Mouse (Mus musculus): ENCODE data around the gene 4930435E12Rik. TPM values are rescaled to one million over a fixed set of nuclear protein-coding genes. Genes with fewer than 3 reads are reported as not detected.

4930435E12Rik gene
- polyA plus RNA-seq, 1 experiment from 2014 or later: not detected

DNA sequence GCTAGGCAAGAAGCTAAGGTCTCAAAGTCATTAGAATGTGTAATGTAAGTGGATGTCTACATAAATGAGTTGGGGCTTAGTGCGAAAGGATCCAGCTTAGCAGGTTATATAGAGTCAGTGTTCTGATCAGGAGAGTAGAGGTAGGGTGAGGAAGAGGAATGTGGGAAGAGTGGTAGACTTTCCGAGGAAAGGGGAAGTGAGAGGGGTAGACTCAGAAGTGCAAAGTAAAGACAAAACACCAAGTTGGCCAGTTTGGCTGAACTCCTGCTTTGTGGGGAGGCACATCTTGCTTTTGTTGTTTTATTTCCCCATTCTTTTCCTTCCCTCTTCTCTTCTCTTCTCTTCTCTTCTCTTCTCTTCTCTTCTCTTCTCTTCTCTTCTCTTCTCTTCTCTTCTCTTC, 39.5 kb downstream of the 4930435E12Rik start:
- no peak for DNase-seq (ENCODE audit: extremely low spot score, low spot score)
- peaks cover 11% of the 10 kb centered on the region; the same call in 1 of the 2 replicates for H3K4me1 ChIP-seq
- no peaks in the 10 kb centered on the region for H3K9me3 ChIP-seq
- H3K36me3 ChIP-seq (replicated peaks): no peaks in the 10 kb centered on the region
- no peak overlapping the region for H3K27ac ChIP-seq
- H3K27me3 ChIP-seq (ENCODE audit: poor library complexity, severe bottlenecking): no peaks in the 10 kb centered on the region
- 91% methylated on average over 2 of the region's 2 CpGs for WGBS
- no peak overlapping the region for H3K4me3 ChIP-seq

DNA sequence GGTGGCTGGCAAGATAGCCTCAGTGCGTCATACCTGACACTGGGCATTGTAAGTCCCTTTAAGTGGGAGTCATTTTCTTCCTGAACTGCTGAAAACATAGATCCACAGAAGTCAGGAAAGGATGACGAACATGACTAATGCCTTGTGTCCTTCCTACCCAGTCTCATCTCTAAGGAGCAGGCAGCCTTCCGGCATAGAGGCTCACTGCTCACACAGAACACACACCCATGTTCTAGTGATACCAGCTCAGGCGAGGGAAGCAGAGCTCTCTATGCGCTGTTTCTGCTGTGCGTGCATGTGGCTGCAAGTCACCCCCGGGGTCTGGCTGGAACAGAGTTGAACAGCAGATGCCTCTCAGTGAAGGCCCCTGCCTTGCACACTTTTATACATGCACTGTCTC, 43.2 kb downstream of the 4930435E12Rik start:
- WGBS: 88% methylated on average over 7 of the region's 7 CpGs
- Histone ChIP-seq H3K36me3 (replicated peaks) (no peaks in the 10 kb centered on the region), H3K9me3 (no peaks in the 10 kb centered on the region), H3K27ac (no peak overlapping the region), H3K4me3 (no peak overlapping the region), H3K27me3 (ENCODE audit: poor library complexity, severe bottlenecking) (no peaks in the 10 kb centered on the region), H3K4me1 (0 out of 2 replicates have a peak, but pooled peaks cover 4% of the 10 kb centered on the region)
- DNase-seq (ENCODE audit: extremely low spot score, low spot score): no peak

DNA sequence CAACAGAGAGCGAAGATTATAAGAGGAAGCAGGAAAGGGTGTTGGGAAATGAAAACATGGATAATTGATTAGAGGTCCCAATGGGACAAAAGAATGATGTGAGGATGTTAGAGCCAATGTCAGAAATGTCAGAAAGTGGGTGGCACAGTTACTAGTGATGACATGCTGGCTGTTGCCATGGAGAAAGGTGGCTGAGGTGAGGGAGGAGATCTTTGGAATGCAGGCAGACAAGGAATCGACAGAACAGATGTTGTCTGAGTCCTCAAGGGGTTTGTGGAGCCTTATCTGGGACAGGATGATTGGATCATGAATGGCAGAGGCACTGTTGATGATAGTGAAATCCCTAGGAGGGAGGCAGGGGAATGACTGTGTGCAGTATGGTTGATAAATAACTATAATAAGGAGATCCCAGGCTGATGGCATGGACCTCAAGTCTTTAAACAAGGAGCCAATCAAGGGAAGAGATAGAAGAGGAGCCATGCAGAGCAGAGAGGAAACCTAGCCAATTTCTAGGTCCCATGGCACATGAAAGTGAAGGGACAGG, 46.0 kb downstream of the 4930435E12Rik start:
- no peak overlapping the region for H3K27ac ChIP-seq
- WGBS: 77% methylated on average over 2 of the region's 2 CpGs
- no peaks in the 10 kb centered on the region for H3K36me3 ChIP-seq (replicated peaks)
- DNase-seq (ENCODE audit: extremely low spot score, low spot score): no peak
- no peaks in the 10 kb centered on the region for H3K9me3 ChIP-seq
- H3K4me1 ChIP-seq: 0 out of 2 replicates have a peak, but pooled peaks cover 4% of the 10 kb centered on the region
- no peaks in the 10 kb centered on the region for H3K27me3 ChIP-seq (ENCODE audit: poor library complexity, severe bottlenecking)
- H3K4me3 ChIP-seq: no peak overlapping the region

DNA sequence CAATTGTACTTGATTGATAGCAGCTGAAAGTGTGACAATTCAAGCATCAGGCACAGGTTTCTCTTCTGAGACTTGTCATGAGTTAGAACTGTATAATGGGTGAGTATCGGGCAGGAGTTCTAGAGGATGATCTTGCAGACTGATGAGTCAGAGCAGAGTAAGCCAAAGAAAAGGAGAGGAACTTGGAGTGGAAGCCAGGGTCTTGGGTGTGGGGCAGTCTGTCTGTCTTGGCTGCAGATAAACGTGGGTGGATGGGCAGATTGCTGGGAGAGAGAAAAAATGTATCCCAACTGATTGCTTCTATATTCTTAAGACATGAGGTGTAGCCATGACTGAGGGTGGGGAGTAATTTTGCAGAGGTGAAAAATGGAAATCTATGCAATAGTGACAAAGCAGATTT, 46.6 kb downstream of the 4930435E12Rik start:
- 76% methylated on average over 2 of the region's 2 CpGs for WGBS
- Histone ChIP-seq H3K4me3 (no peak overlapping the region), H3K9me3 (no peaks in the 10 kb centered on the region), H3K4me1 (0 out of 2 replicates have a peak, but pooled peaks cover 4% of the 10 kb centered on the region), H3K27ac (no peak overlapping the region), H3K27me3 (ENCODE audit: poor library complexity, severe bottlenecking) (no peaks in the 10 kb centered on the region), H3K36me3 (replicated peaks) (no peaks in the 10 kb centered on the region)
- no peak for DNase-seq (ENCODE audit: extremely low spot score, low spot score)

DNA sequence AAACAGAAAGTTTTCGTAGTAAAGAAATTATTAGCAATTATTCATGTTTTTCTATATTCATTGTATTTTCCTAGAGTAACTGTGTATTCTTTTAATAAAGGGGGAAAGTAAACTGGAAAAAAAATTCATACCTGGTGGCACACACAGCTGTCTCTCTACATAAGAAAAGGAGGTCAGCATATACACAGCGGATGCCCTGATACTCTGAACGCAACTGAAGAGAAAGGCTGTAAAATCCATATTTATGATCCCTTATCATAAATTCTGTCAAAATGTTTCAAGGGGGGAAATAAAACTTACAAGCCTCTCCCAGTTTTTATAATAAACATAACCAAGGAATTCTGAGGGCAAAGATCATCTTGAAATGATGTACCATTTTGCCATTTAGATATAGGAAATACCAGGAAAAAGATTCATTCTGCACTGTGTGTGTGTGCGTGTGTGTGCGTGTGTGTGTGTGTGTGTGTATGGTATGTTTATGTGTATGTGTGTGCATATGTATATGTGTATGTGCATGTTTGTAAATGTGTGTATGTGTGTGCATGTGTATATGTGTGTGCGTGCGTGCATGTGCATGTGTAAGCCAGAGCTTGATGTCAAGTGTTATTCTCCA, 47.5 kb downstream of the 4930435E12Rik start:
- Histone ChIP-seq H3K4me3 (no peak overlapping the region), H3K9me3 (no peaks in the 10 kb centered on the region), H3K27me3 (ENCODE audit: poor library complexity, severe bottlenecking) (no peaks in the 10 kb centered on the region), H3K27ac (no peak overlapping the region), H3K36me3 (replicated peaks) (no peaks in the 10 kb centered on the region), H3K4me1 (0 out of 2 replicates have a peak, but pooled peaks cover 4% of the 10 kb centered on the region)
- WGBS: 96% methylated on average over 7 of the region's 7 CpGs
- DNase-seq (ENCODE audit: extremely low spot score, low spot score): no peak

DNA sequence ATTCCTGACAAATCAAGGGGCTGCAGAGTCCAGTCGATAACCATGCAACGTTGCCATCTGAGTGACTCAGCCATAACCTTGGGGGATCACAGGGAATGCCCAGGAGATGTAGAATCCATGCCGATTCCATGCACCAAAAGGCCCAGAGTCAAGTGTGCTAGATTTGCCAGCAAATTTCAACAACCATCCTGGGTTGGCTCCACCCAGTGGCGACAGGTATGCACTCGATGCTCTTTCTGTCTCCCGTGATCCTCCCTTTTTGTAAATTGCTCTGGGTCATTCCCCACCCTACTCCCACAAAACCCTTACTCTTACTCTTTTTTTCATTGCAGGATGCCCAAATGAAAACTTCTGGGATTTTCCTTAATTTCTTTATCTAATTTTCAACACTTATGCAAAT, 52.2 kb downstream of the 4930435E12Rik start:
- Histone ChIP-seq H3K4me3 (no peak overlapping the region), H3K4me1 (peaks cover 6% of the 10 kb centered on the region), H3K27me3 (ENCODE audit: poor library complexity, severe bottlenecking) (no peaks in the 10 kb centered on the region), H3K27ac (no peak overlapping the region), H3K9me3 (no peaks in the 10 kb centered on the region), H3K36me3 (replicated peaks) (no peaks in the 10 kb centered on the region)
- no peak for DNase-seq (ENCODE audit: extremely low spot score, low spot score)
- 53% methylated on average over 6 of the region's 6 CpGs for WGBS

DNA sequence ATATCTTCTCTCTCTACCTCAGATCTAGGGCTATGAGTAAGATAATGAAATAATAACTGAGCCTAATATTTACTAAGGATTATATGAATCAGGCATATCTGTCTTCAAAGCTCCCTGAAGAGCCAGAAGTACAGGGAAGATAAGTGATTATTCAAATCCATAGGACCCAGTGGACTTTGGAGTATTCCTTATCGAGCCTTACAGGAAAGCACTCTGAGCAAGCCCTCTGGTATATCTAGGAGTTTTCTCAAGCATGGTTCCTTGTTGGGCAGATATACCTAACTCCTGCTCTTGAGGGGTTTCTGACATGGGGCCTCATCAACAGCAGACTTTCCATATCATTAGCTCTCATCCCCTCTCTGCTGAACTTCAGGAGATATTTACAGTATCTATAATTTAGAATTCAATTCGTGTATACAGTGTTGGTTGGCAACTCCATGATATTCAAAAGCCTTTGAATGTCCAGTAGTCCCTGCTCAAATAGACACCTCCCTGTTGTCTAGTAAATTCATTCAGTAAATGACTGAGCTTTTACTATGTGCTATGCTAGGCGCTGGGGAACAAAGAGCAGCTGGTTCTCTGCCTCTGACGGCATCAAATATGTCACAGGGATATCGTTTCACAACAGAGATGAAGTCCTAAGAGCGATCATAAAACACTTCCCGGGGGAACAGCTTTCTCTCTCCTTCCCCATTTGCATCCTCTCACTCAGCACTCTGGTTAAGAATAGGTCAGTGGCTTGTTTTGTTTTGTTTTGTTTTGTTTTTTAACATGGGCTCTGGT, 53.4 kb downstream of the 4930435E12Rik start:
- no peaks in the 10 kb centered on the region for H3K36me3 ChIP-seq (replicated peaks)
- H3K9me3 ChIP-seq: no peaks in the 10 kb centered on the region
- H3K4me3 ChIP-seq: no peak overlapping the region
- no peaks in the 10 kb centered on the region for H3K27me3 ChIP-seq (ENCODE audit: poor library complexity, severe bottlenecking)
- DNase-seq (ENCODE audit: extremely low spot score, low spot score): no peak
- WGBS: 84% methylated on average over 7 of the region's 7 CpGs
- H3K27ac ChIP-seq: no peak overlapping the region
- H3K4me1 ChIP-seq: peaks cover 6% of the 10 kb centered on the region

DNA sequence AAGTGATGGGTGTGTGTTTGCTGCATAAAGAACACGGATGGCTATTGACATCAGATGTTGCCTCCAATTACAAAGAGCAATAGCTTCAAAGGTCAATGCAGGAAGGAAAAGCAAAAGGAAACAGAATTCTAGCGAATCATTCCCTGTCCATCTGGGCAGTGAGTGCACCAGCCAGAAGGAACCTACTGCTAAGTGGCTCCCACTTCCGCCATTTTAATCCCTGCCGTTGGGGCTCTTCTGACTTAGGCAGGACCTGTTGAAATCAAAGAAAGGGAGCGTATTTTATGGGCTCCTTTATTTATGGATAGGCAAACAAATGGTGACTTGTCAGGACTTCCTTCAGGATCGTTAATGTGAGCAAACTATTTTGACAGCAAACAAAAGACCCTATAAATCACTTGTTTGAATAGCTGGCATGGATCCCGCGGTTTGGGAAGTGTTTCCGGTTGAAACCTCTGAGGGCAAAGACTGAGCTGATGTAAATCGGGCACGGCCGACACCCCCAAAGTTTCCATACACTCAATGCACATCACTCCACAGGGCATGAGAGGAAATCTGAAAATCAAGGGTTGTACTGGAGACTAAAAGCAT, 55.5 kb downstream of the 4930435E12Rik start:
- H3K9me3 ChIP-seq: no peaks in the 10 kb centered on the region
- peaks cover 13% of the 10 kb centered on the region for H3K36me3 ChIP-seq (replicated peaks)

DNA sequence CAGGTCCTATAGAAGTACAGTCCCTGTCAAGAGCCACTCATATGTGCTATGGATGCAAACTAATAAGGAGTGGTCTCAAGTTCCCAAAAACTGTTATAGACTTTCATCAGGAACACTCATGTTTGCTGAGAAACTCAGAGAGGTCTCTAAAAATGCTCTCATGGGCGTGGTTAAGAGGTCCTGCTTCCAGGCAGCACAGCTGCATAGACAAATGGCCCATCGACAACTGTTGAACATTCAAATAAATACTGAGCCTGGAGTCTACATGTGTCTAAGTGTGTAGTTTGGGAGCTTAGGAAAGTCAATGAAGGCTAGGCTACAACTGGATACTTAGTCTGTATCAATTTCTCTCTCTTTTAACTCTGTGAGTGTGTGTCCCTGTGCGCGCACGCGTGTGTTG, 57.4 kb downstream of the 4930435E12Rik start:
- no peak for DNase-seq (ENCODE audit: extremely low spot score, low spot score)
- Histone ChIP-seq H3K9me3 (no peaks in the 10 kb centered on the region), H3K4me3 (no peak overlapping the region), H3K27ac (no peak overlapping the region), H3K4me1 (peaks cover 6% of the 10 kb centered on the region), H3K36me3 (replicated peaks) (peaks cover 24% of the 10 kb centered on the region), H3K27me3 (ENCODE audit: poor library complexity, severe bottlenecking) (no peaks in the 10 kb centered on the region)
- WGBS: 94% methylated on average over 6 of the region's 6 CpGs

More for the DNA sequence above, 55.5 kb downstream of the 4930435E12Rik start:
- WGBS: 78% methylated on average over 12 of the region's 12 CpGs
- Histone ChIP-seq H3K27me3 (ENCODE audit: poor library complexity, severe bottlenecking) (no peaks in the 10 kb centered on the region), H3K4me1 (peaks cover 6% of the 10 kb centered on the region), H3K27ac (no peak overlapping the region), H3K4me3 (no peak overlapping the region)
- no peak for DNase-seq (ENCODE audit: extremely low spot score, low spot score)

DNA sequence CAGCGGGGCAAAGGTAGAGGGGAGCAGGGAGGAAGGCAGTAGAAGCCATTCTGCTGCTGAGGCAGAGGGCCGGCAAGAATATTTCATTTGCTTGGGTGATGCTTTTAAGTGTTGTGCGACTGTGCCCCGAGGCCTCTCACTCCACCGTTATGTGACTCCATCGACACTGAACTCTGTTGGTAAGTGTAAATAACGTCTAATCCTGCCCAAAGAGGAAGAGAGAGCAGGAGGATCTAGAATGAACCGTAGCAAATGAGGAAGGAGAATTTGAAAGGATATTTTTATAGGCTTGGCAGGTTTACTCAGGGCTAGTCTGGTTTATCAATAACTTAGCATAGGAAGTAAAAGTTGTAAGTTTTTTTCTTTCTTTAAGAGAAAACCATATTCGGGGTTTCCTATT, 59.0 kb downstream of the 4930435E12Rik start:
- Histone ChIP-seq H3K27me3 (ENCODE audit: poor library complexity, severe bottlenecking) (no peaks in the 10 kb centered on the region), H3K36me3 (replicated peaks) (peaks cover 24% of the 10 kb centered on the region)
- WGBS: 90% methylated on average over 9 of the region's 9 CpGs

DNA sequence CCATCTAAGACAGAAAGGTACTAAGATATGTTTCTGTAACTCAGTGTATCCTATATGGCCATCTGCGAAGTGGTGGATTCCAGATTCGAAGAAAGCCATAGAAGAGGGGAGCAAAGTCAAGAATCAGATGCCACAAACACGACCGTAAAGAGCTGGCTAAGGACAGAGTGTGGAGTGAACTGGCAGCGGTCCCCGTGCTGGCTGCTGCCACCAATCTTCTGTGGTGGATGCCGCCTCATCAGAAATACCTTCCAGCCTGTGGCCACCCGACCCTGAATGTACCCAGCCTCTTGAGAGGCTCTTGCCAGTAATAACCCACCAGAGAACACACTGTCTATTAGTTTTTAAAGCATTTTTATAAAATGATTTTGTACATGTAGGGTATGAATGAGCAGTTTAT, 60.2 kb downstream of the 4930435E12Rik start:
- Histone ChIP-seq H3K4me1 (peaks cover 6% of the 10 kb centered on the region), H3K27me3 (ENCODE audit: poor library complexity, severe bottlenecking) (no peaks in the 10 kb centered on the region), H3K4me3 (no peak overlapping the region), H3K9me3 (no peaks in the 10 kb centered on the region), H3K36me3 (replicated peaks) (peaks cover 24% of the 10 kb centered on the region), H3K27ac (no peak overlapping the region)
- DNase-seq (ENCODE audit: extremely low spot score, low spot score): no peak
- 92% methylated on average over 8 of the region's 8 CpGs for WGBS

More for the DNA sequence above, 59.0 kb downstream of the 4930435E12Rik start:
- Histone ChIP-seq H3K4me3 (no peak overlapping the region), H3K4me1 (peaks cover 6% of the 10 kb centered on the region), H3K9me3 (no peaks in the 10 kb centered on the region), H3K27ac (no peak overlapping the region)
- no peak for DNase-seq (ENCODE audit: extremely low spot score, low spot score)

DNA sequence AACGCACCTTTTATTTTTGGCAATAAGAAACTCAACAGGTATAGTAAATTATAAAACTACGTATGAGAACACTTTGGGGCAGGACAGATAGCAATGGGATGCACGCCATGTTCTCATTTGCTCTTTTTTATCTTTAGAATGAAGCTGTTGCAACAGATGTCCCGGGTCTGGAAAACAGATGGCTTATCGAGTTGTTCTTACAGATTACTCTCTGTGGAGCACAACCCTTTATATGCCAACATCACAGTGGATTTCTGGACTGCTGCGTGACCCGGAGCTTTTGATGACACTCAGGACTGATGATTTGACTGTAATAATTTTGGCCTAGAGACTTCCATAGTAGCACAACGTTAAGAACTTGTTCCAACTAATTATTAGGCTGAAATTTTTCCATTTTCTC, 60.8 kb downstream of the 4930435E12Rik start:
- no peak overlapping the region for H3K4me3 ChIP-seq
- H3K27me3 ChIP-seq (ENCODE audit: poor library complexity, severe bottlenecking): no peaks in the 10 kb centered on the region
- peaks cover 2% of the 10 kb centered on the region; the same call in 1 of the 2 replicates for H3K4me1 ChIP-seq
- WGBS: 92% methylated on average over 8 of the region's 8 CpGs
- H3K27ac ChIP-seq: no peak overlapping the region
- peaks cover 30% of the 10 kb centered on the region for H3K36me3 ChIP-seq (replicated peaks)
- no peaks in the 10 kb centered on the region for H3K9me3 ChIP-seq
- no peak for DNase-seq (ENCODE audit: extremely low spot score, low spot score)

DNA sequence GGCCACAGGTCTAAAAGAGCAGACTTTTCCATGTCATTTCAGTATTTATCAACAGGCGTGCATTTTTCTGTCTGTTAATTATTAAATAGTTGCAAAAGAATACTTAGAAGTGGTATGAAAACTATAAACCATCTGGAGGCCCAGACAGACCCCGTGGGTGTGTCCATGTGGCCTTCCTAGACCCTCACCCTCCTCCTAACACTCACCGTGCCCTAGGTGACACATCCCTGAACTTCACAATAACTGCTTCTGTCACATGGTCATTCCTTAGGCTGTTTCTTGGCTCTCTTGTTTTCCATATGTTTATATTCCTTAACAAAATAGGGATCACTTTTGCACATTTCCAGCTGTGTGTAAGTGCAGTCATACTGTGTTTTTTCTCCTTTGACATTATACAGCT, 61.9 kb downstream of the 4930435E12Rik start:
- Histone ChIP-seq H3K27me3 (ENCODE audit: poor library complexity, severe bottlenecking) (no peaks in the 10 kb centered on the region), H3K9me3 (no peaks in the 10 kb centered on the region), H3K4me1 (no peaks in the 10 kb centered on the region), H3K36me3 (replicated peaks) (peaks cover 31% of the 10 kb centered on the region), H3K27ac (no peak overlapping the region), H3K4me3 (no peak overlapping the region)
- no peak for DNase-seq (ENCODE audit: extremely low spot score, low spot score)
- 77% methylated on average over 3 of the region's 3 CpGs for WGBS
